Mouse (Mus musculus) liver, postnatal 0 days (tissue): ENCODE results near the gene Ccdc60.

Experiments
- CTCF ChIP-seq: sonication (generic); IDR thresholded peaks from 2 replicates; pipeline ENCODE4 v1.5.1; 2016; ENCODE audit warnings: antibody characterized with exemption, low read depth
- EP300 ChIP-seq: IDR thresholded peaks from 2 replicates; pipeline ENCODE4 v1.6.1; 2016; ENCODE audit warnings: antibody characterized with exemption, low read depth, mild to moderate bottlenecking

- TF ChIP-seq EP300 (no peak), CTCF (no peak)
Observed at GRCm38 (mm10) chr5:116271511-116272227, 17.1 kb downstream of the Ccdc60 start.
